Mouse (Mus musculus): ENCODE data around the gene Pex11b. TPM values are rescaled to one million over a fixed set of nuclear protein-coding genes. Genes with fewer than 3 reads are reported as not detected.
"Not testable (repeated sequence)": the region's sequence is repeated elsewhere in the genome, so short reads cannot be mapped to it uniquely, and the experiment has no call there.

Gene Pex11b
- total RNA-seq, 4 experiments from 2014 or later, result 53.5 to 66.1 (median 58.1) TPM

GRCm38 (mm10) chr3:96617941-96618340 lies 17.2 kb upstream of the Pex11b start:
- no peak for DNase-seq (ENCODE audit: low spot score in 2 of 2)

GRCm38 (mm10) chr3:96623201-96623600 lies 12.0 kb upstream of the Pex11b start:
- no peak for DNase-seq (ENCODE audit: low spot score in 2 of 2)

- peak; percentile 96 to 98 for DNase-seq (ENCODE audit: low spot score in 2 of 2)
These were observed 5.2 kb upstream of the Pex11b start, which contains the start of gene Rbm8a for GRCm38 (mm10) chr3:96629729-96630600. Gene Rbm8a (plus strand): TSS chr3:96629933.

- DNase-seq (ENCODE audit: low spot score in 2 of 2), result no peak
These were observed 3.1 kb upstream of the Pex11b start for GRCm38 (mm10) chr3:96632058-96632457.

- no peak for DNase-seq (ENCODE audit: low spot score in 2 of 2)
These were observed 1.2 kb upstream of the Pex11b start for GRCm38 (mm10) chr3:96634015-96634414.

GRCm38 (mm10) chr3:96635906-96636305 lies 730 bp downstream of the Pex11b start:
- DNase-seq (ENCODE audit: low spot score in 2 of 2), result no peak

- no peak for DNase-seq (ENCODE audit: low spot score in 2 of 2)
These were observed 1.3 kb downstream of the Pex11b start for GRCm38 (mm10) chr3:96636448-96636847.

- DNase-seq (ENCODE audit: low spot score in 2 of 2), result peak in 1 of 2 experiments; percentile 52
These were observed 4.0 kb downstream of the Pex11b start for GRCm38 (mm10) chr3:96639219-96639618.

- no peak for DNase-seq (ENCODE audit: low spot score in 2 of 2)
These were observed 10.0 kb downstream of the Pex11b start, which contains the start of gene Itga10 for GRCm38 (mm10) chr3:96645018-96645649. Gene Itga10 (plus strand): TSS chr3:96645584.

GRCm38 (mm10) chr3:96647365-96647764 lies 12.2 kb downstream of the Pex11b start:
- no peak for DNase-seq (ENCODE audit: low spot score in 2 of 2)

- DNase-seq (ENCODE audit: low spot score in 2 of 2), result no peak
These were observed 25.7 kb downstream of the Pex11b start for GRCm38 (mm10) chr3:96660901-96661300.

- DNase-seq (ENCODE audit: low spot score in 2 of 2), result no peak
These were observed 27.6 kb downstream of the Pex11b start for GRCm38 (mm10) chr3:96662731-96663316.

GRCm38 (mm10) chr3:96663432-96664239 lies 28.5 kb downstream of the Pex11b start:
- DNase-seq (ENCODE audit: low spot score in 2 of 2), result peak; percentile 76 to 90

GRCm38 (mm10) chr3:96665732-96666363 lies 30.7 kb downstream of the Pex11b start:
- DNase-seq (ENCODE audit: low spot score in 2 of 2), result not testable (repeated sequence)

GRCm38 (mm10) chr3:96666916-96667315 lies 31.7 kb downstream of the Pex11b start:
- DNase-seq (ENCODE audit: low spot score in 2 of 2), result no peak

- no peak for DNase-seq (ENCODE audit: low spot score in 2 of 2)
These were observed 32.1 kb downstream of the Pex11b start for GRCm38 (mm10) chr3:96667316-96667715.

- DNase-seq (ENCODE audit: low spot score in 2 of 2), result no peak
These were observed 33.4 kb downstream of the Pex11b start for GRCm38 (mm10) chr3:96668424-96669067.

GRCm38 (mm10) chr3:96669727-96670468 lies 34.7 kb downstream of the Pex11b start, which contains the start of gene Ankrd35:
Gene Ankrd35 (plus strand): TSS chr3:96670131.
- DNase-seq (ENCODE audit: low spot score in 2 of 2), result peak; percentile 55 to 63

- no peak for DNase-seq (ENCODE audit: low spot score in 2 of 2)
These were observed 36.3 kb downstream of the Pex11b start for GRCm38 (mm10) chr3:96671519-96671918.

All from layer of hippocampus, adult 8-10 months (tissue).